Mouse (Mus musculus): Measurements from ENCODE around the gene Exd1.
A peak's percentile ranks its signal among the peaks of the same experiment; 100 is the strongest.

Exd1 gene

GRCm38 (mm10) chr2:119547522-119548370, at the start of gene Exd1, which contains the start of gene Chp1:
Gene Exd1 (minus strand): TSS chr2:119547627.
Gene Chp1 (plus strand): TSS chr2:119547697.
- peak; percentile 72 for DNase-seq (ENCODE audit: extremely low read depth, low read depth, low spot score)

- DNase-seq (ENCODE audit: extremely low read depth, low read depth, low spot score) = no peak
Observed at GRCm38 (mm10) chr2:119596781-119597330, 49.4 kb upstream of the Exd1 start.

- DNase-seq (ENCODE audit: extremely low read depth, low read depth, low spot score) = no peak
Observed at GRCm38 (mm10) chr2:119595308-119595707, 47.9 kb upstream of the Exd1 start.

GRCm38 (mm10) chr2:119594113-119594981, 46.9 kb upstream of the Exd1 start:
- peak; percentile 65 for DNase-seq (ENCODE audit: extremely low read depth, low read depth, low spot score)

GRCm38 (mm10) chr2:119593765-119594112, 46.3 kb upstream of the Exd1 start:
- no peak for DNase-seq (ENCODE audit: extremely low read depth, low read depth, low spot score)

GRCm38 (mm10) chr2:119591247-119591646, 43.8 kb upstream of the Exd1 start:
- DNase-seq (ENCODE audit: extremely low read depth, low read depth, low spot score) = no peak

- no peak for DNase-seq (ENCODE audit: extremely low read depth, low read depth, low spot score)
Observed at GRCm38 (mm10) chr2:119587383-119587782, 40.0 kb upstream of the Exd1 start.

- DNase-seq (ENCODE audit: extremely low read depth, low read depth, low spot score) = no peak
Observed at GRCm38 (mm10) chr2:119584282-119584681, 36.9 kb upstream of the Exd1 start.

- DNase-seq (ENCODE audit: extremely low read depth, low read depth, low spot score) = no peak
Observed at GRCm38 (mm10) chr2:119583439-119583838, 36.0 kb upstream of the Exd1 start.

GRCm38 (mm10) chr2:119581571-119581970, 34.1 kb upstream of the Exd1 start:
- DNase-seq (ENCODE audit: extremely low read depth, low read depth, low spot score) = no peak

GRCm38 (mm10) chr2:119572471-119572870, 25.0 kb upstream of the Exd1 start:
- no peak for DNase-seq (ENCODE audit: extremely low read depth, low read depth, low spot score)

- no peak for DNase-seq (ENCODE audit: extremely low read depth, low read depth, low spot score)
Observed at GRCm38 (mm10) chr2:119566182-119566855, 18.9 kb upstream of the Exd1 start.

- no peak for DNase-seq (ENCODE audit: extremely low read depth, low read depth, low spot score)
Observed at GRCm38 (mm10) chr2:119565284-119565683, 17.9 kb upstream of the Exd1 start.

GRCm38 (mm10) chr2:119561794-119562193, 14.4 kb upstream of the Exd1 start:
- DNase-seq (ENCODE audit: extremely low read depth, low read depth, low spot score) = no peak

- no peak for DNase-seq (ENCODE audit: extremely low read depth, low read depth, low spot score)
Observed at GRCm38 (mm10) chr2:119558737-119559340, 11.4 kb upstream of the Exd1 start.

- no peak for DNase-seq (ENCODE audit: extremely low read depth, low read depth, low spot score)
Observed at GRCm38 (mm10) chr2:119558039-119558438, 10.6 kb upstream of the Exd1 start.

GRCm38 (mm10) chr2:119549678-119550077, 2.3 kb upstream of the Exd1 start:
- DNase-seq (ENCODE audit: extremely low read depth, low read depth, low spot score) = no peak

GRCm38 (mm10) chr2:119548691-119549090, 1.3 kb upstream of the Exd1 start:
- no peak for DNase-seq (ENCODE audit: extremely low read depth, low read depth, low spot score)

- no peak for DNase-seq (ENCODE audit: extremely low read depth, low read depth, low spot score)
Observed at GRCm38 (mm10) chr2:119548371-119548660, 889 bp upstream of the Exd1 start.

GRCm38 (mm10) chr2:119546848-119547521, 442 bp downstream of the Exd1 start:
- DNase-seq (ENCODE audit: extremely low read depth, low read depth, low spot score) = peak; percentile 49

Measured in fat pad, adult 2 months (tissue).